Mouse (Mus musculus): ENCODE measurements at regions not wholly inside any gene's neighbourhood (a gene's known extent, or its start where the extent isn't known, plus 50 kb on each side); places are given as distances from the start of the nearest gene placed in this dataset.

GRCm38 (mm10) chr16:86971691-86972090 is 382.3 kb upstream of the N6amt1 start:
- DNase-seq, result no peak
- intact Hi-C loops (cut with DNase I), result no loop called here

GRCm38 (mm10) chr16:86949681-86950080 is 404.3 kb upstream of the N6amt1 start:
- DNase-seq, result no peak
- intact Hi-C loops (cut with DNase I), result no loop called here

- intact Hi-C loops (cut with DNase I), result no loop called here
- DNase-seq, result no peak
Measured at GRCm38 (mm10) chr16:86945531-86946144, 408.3 kb upstream of the N6amt1 start.

GRCm38 (mm10) chr16:86945058-86945457 is 408.9 kb upstream of the N6amt1 start:
- intact Hi-C loops (cut with DNase I), result no loop called here
- DNase-seq, result no peak

GRCm38 (mm10) chr16:86934989-86935388 is 419.0 kb upstream of the N6amt1 start:
- no peak for DNase-seq
- intact Hi-C loops (cut with DNase I), result no loop called here

GRCm38 (mm10) chr16:86932765-86933164 is 421.2 kb upstream of the N6amt1 start:
- intact Hi-C loops (cut with DNase I), result no loop called here
- peak; percentile 45 to 69 for DNase-seq

- intact Hi-C loops (cut with DNase I), result no loop called here
- DNase-seq, result no peak
Measured at GRCm38 (mm10) chr16:86897967-86898710, 455.8 kb upstream of the N6amt1 start.

GRCm38 (mm10) chr16:86894982-86895381 is 459.0 kb upstream of the N6amt1 start:
- no peak for DNase-seq
- intact Hi-C loops (cut with DNase I), result no loop called here

GRCm38 (mm10) chr16:86894333-86894732 is 459.7 kb upstream of the N6amt1 start:
- intact Hi-C loops (cut with DNase I), result no loop called here
- DNase-seq, result no peak

GRCm38 (mm10) chr16:86888421-86888820 is 465.6 kb upstream of the N6amt1 start:
- DNase-seq, result no peak
- intact Hi-C loops (cut with DNase I), result loop anchor here (5.0 to 10.0 kb wide), 3 partner anchors 154 to 574 kb away; no protein-coding TSS in a partner anchor

- DNase-seq, result no peak
- intact Hi-C loops (cut with DNase I), result loop anchor here (5.0 to 10.0 kb wide), 3 partner anchors 155 to 573 kb away; no protein-coding TSS in a partner anchor
Measured at GRCm38 (mm10) chr16:86887605-86888004, 466.4 kb upstream of the N6amt1 start.

GRCm38 (mm10) chr16:86883862-86884261 is 470.1 kb upstream of the N6amt1 start:
- intact Hi-C loops (cut with DNase I), result loop anchor here (2.0 to 10.0 kb wide), 5 partner anchors 239 to 569 kb away; no protein-coding TSS in a partner anchor
- peak in 1 of 2 experiments; percentile 5 for DNase-seq

GRCm38 (mm10) chr16:86882529-86882928 is 471.5 kb upstream of the N6amt1 start:
- peak; percentile 47 to 72 for DNase-seq
- intact Hi-C loops (cut with DNase I), result loop anchor here (1.0 to 10.0 kb wide), 6 partner anchors 238 to 1076 kb away; no protein-coding TSS in a partner anchor

- intact Hi-C loops (cut with DNase I), result loop anchor here (10.0 kb wide), 2 partner anchors 253 to 567 kb away; no protein-coding TSS in a partner anchor
- DNase-seq, result no peak
Measured at GRCm38 (mm10) chr16:86881583-86881982, 472.4 kb upstream of the N6amt1 start.

- intact Hi-C loops (cut with DNase I), result no loop called here
Measured at GRCm38 (mm10) chr16:86860828-86861227, 493.2 kb upstream of the N6amt1 start.

GRCm38 (mm10) chr16:86855891-86856290 is 498.1 kb upstream of the N6amt1 start:
- intact Hi-C loops (cut with DNase I), result no loop called here
- DNase-seq, result no peak

More at GRCm38 (mm10) chr16:86860828-86861227, 493.2 kb upstream of the N6amt1 start:
- DNase-seq, result no peak

GRCm38 (mm10) chr16:86855312-86855711 is 498.7 kb upstream of the N6amt1 start:
- intact Hi-C loops (cut with DNase I), result no loop called here
- no peak for DNase-seq

GRCm38 (mm10) chr16:86853398-86853797 is 500.6 kb upstream of the N6amt1 start:
- DNase-seq, result no peak
- intact Hi-C loops (cut with DNase I), result no loop called here

GRCm38 (mm10) chr16:86838457-86839337 is 515.3 kb upstream of the N6amt1 start:
- intact Hi-C loops (cut with DNase I), result no loop called here

GRCm38 (mm10) chr16:86827645-86828044 is 526.3 kb upstream of the N6amt1 start:
- intact Hi-C loops (cut with DNase I), result no loop called here
- no peak for DNase-seq

More at GRCm38 (mm10) chr16:86838457-86839337, 515.3 kb upstream of the N6amt1 start:
- DNase-seq, result peak; percentile 3 to 9

GRCm38 (mm10) chr16:86826641-86827040 is 527.3 kb upstream of the N6amt1 start:
- no peak for DNase-seq
- intact Hi-C loops (cut with DNase I), result no loop called here
